Mouse (Mus musculus) stomach, postnatal 0 days (tissue): ENCODE measurements at regions not wholly inside any gene's neighbourhood (a gene's known extent, or its start where the extent isn't known, plus 50 kb on each side); places are given as distances from the start of the nearest gene placed in this dataset.
"Not testable (repeated sequence)": the region's sequence is repeated elsewhere in the genome, so short reads cannot be mapped to it uniquely, and the experiment has no call there.

Experiments used
- CTCF ChIP-seq: IDR thresholded peaks from 2 replicates; pipeline ENCODE4 v1.5.1; 2016; ENCODE audit warnings: antibody characterized with exemption, low read depth, mild to moderate bottlenecking, moderate library complexity
- EP300 ChIP-seq: optimal IDR thresholded peaks from 2 replicates; pipeline ENCODE3; 2016; ENCODE audit warnings: antibody characterized with exemption

GRCm38 (mm10) chr12:114542094-114542493 is 998.4 kb downstream of the Adam6a start:
- TF ChIP-seq CTCF, EP300: not testable (repeated sequence)
